12 mouse cellular contexts compared by ENCODE assay signal in the genomic region with DNA sequence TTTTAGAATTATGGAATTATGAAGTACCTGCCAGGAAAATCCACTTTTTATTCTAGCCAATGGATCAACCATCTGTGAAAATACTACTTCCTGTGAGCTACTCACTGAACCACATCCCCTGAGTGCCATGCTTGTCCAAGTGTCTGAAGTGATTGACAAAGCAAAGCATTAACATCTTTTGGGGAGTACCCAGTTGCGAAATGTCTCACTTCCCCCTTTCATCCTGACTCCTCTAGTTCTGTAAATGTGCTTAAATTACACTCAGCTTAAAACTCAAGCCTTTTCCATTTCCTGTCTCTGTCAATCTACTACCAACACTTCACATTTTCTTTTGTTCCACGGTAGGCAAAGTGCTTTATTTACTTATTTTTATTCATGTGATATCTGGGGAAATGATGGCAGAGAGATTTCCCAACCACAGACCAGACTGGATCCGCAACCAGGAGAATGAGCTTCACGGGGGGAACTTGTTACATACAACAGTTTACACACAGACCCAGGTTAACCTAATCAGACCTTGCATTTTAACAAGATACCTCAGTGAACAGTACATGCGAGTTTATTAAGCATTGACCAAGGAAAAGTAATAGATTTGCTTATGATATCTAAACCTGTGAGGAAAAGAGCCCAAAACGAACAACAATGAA.
A peak's percentile ranks its signal among the peaks of the same experiment; 100 is the strongest.
DNase-seq lines count a peak whose midpoint lies in the region; ATAC-seq lines count a peak whose summit lies in the region.
"Had no signal": no experiment of that assay in that cellular context is flagged by ENCODE, and none has a peak within 500 bp of the region (broad histone marks: within the 10 kb centered on the region; RNA-seq: fewer than 3 reads in every experiment).

No protein-coding gene starts in this region.

- intact Hi-C loops in heart, postnatal 10 days (cut with DNase I): no loop called here

- peak; percentile 7 to 11 for DNase-seq in heart, postnatal 10 days
- DNase-seq in heart, postnatal 4 days: no peak
- peak; percentile 86 for DNase-seq in A20 (ENCODE audit: low read depth, low spot score)
- peak; percentile 18 to 31 for DNase-seq in lung, postnatal 4 days
- DNase-seq in ovary, postnatal 14 days (ENCODE audit: low spot score): no peak
- DNase-seq in cerebellum, postnatal 36 days: no peak
- no peak for DNase-seq in cerebellum, adult 18-20 months
- DNase-seq: kidney, postnatal 4 days; midbrain, embryonic 14.5 days had no signal

- ATAC-seq in common myeloid progenitor, adult 5-6 weeks (replicated peaks; ENCODE audit: low read depth, poor library complexity, severe bottlenecking): peak; percentile 95
- ATAC-seq: forebrain, embryonic 13.5 days; hindbrain, postnatal 0 days had no signal

Comparison
In these comparisons a context has a peak if more than half of its experiments do, and no peak if none do; other contexts are left out.
1. DNase-seq: peak in heart, postnatal 10 days (2 of 2), A20 (single experiment) and lung, postnatal 4 days (2 of 2); none in heart, postnatal 4 days (single experiment), ovary, postnatal 14 days (single experiment), cerebellum, postnatal 36 days (0 of 2) and cerebellum, adult 18-20 months (0 of 2).